Mouse (Mus musculus): Measurements from ENCODE around the gene Mycl.
"Not testable (repeated sequence)": the region's sequence is repeated elsewhere in the genome, so short reads cannot be mapped to it uniquely, and the experiment has no call there.

Mycl gene

DNA sequence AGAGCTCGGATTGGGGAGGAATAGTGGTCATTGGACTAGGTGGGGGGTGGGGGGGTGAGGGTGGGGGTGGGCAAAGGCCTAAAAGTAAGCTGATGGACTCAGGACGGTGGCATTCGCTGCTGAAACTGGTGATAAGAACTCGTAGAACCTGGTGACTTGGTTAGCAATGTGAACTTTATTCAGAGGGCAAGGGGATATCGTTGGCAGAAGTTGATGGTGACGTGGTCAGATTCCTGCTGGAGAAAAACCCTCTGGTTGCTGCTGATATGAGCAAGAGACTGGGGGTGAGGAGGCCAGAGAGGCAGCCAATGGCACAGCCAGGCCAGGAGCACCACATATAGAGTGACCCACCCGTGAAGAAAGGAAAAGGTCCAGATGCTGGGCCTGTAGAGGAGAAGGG is 14.2 kb upstream of the Mycl start:
- CTCF ChIA-PET, result interaction anchor here (0.5 kb wide), 1 partner anchor 189 kb away, joined by 3 read pairs; no protein-coding TSS in a partner anchor

DNA sequence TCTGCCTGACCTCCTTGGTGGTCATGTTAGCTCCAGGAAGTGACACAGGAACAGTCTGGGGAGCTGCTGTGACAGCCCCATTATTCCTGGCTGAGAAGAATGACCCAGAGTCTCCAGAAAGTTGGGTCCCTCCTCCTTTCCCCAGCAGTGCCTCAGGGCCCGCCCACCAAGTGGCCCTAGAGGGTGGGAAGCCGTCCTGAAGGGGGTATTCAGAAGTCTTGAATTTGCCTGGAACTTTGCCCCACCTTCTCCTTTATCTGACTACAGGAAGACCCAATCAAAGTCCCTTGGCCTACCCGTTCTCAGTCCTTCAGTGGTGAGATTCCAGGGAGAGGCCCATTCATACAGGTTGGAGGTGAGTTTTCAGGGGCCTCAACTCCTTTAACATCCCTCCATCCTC is 13.5 kb upstream of the Mycl start:
- CTCF ChIA-PET, result no interaction called here

DNA sequence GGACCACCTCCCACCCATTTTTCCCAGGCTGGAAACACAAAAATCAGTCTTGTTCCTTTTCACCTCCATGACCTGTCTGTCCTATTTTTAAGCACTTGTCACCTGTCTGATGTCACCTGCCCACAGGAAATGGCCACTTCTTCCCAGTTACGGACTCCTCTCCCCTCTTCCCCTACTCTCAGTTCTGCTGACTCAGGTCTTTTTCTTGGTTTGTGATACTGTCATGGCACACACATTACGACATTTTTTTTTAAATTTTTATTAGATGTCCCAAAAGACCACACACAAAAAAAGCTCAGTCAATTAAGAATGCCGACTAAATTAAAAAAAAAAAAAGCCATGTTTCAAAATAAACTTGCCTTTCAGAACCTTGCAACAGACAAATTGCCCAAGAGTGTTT is 12.9 kb upstream of the Mycl start:
- CTCF ChIA-PET, result no interaction called here

- CTCF ChIA-PET, result no interaction called here
Measured at GRCm38 (mm10) chr4:122983486-122984261, 11.8 kb upstream of the Mycl start.

- CTCF ChIA-PET, result interaction anchor here (0.5 to 1.4 kb wide), 2 partner anchors 41 to 72 kb away, joined by 3 to 28 read pairs; no protein-coding TSS in a partner anchor
Measured at GRCm38 (mm10) chr4:122985110-122985509, 10.3 kb upstream of the Mycl start.

DNA sequence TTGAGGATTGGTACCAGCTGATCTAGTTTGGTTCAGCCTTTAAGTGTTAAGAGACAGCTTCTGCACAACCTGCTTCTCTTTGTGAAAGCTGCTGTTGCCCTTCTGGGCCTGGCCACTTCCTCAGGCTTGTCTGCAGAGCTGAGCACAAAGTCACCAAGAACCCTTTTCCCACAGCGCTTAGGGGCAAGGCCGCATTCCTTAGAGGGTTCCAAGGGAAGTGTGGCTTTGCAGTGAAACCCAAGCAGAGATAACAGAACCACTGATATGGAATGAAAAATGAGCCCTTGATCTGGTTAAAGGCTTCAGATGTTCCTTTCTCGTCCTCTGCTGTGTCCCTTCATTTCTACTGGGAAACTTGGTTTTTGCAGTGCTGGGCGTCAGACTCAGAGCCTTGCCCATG is 8.0 kb upstream of the Mycl start:
- CTCF ChIA-PET, result interaction anchor here (1.1 kb wide), 1 partner anchor 75 kb away, joined by 3 read pairs; no protein-coding TSS in a partner anchor

DNA sequence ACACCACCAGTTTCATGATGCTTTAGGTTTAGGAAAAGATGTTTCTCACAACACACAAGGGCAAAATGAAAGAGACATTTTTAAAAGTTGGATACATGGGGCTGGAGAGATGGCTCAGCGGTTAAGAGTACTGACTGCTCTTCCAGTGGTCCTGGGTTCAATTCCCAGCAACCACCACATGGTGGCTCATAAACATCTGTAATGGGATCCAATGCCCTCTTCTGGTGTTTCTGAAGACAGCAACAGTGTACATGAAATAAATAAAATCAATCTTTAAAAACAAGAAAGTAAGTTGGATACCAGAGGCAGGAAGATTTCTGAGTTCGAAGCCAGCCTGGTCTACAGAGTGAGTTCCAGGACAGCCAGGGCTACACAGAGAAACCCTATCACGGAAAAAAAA is 7.4 kb upstream of the Mycl start:
- CTCF ChIA-PET, result interaction anchor here (1.1 kb wide), 1 partner anchor 75 kb away, joined by 3 read pairs; no protein-coding TSS in a partner anchor

DNA sequence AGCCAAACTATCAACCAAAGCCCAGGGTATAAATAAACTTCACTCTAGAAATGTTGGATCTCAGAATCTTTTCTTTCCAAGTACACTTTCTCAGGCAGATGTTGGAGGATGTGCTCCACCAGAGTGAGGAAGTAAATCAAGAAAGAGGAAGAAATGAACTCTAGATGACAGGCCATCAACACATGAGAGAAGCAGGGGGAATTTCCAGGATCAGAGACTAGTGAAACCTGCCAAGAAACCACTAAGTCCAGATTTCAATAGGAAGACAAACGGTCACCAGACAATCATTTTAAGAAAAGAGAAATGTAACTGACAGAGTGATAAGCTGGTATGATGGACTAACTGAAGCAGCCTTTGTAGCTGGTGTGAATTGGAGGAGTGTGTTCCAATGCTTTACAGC is 4.3 kb upstream of the Mycl start:
- CTCF ChIA-PET, result no interaction called here

DNA sequence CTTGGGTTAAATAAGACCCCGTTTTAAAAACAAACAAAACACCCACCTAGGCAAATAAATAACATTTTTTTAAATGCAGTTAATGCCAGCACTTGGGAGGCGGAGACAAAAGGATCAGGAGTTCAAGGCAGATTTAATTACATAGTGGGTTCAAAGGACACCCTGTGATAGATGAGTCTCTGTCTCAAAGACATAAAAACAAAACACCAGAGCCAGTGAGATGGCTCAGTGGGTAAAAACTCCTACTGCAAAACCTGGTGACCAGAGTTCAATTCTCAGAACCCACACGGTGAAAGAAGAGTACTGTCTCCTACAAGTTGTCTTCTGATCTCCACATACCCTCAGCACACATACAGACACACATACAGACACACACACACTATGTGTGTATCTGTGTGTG is 3.2 kb upstream of the Mycl start:
- CTCF ChIA-PET, result interaction anchor here (0.7 kb wide), 1 partner anchor 33 kb away, joined by 4 read pairs; no protein-coding TSS in a partner anchor

- CTCF ChIA-PET, result interaction anchor here (0.6 to 1.8 kb wide), 2 partner anchors 11 to 86 kb away, joined by 4 to 12 read pairs; no protein-coding TSS in a partner anchor
Measured at GRCm38 (mm10) chr4:122996221-122996617, 767 bp downstream of the Mycl start.

- CTCF ChIA-PET, result no interaction called here
Measured at GRCm38 (mm10) chr4:122996618-122997381, 1.3 kb downstream of the Mycl start.

DNA sequence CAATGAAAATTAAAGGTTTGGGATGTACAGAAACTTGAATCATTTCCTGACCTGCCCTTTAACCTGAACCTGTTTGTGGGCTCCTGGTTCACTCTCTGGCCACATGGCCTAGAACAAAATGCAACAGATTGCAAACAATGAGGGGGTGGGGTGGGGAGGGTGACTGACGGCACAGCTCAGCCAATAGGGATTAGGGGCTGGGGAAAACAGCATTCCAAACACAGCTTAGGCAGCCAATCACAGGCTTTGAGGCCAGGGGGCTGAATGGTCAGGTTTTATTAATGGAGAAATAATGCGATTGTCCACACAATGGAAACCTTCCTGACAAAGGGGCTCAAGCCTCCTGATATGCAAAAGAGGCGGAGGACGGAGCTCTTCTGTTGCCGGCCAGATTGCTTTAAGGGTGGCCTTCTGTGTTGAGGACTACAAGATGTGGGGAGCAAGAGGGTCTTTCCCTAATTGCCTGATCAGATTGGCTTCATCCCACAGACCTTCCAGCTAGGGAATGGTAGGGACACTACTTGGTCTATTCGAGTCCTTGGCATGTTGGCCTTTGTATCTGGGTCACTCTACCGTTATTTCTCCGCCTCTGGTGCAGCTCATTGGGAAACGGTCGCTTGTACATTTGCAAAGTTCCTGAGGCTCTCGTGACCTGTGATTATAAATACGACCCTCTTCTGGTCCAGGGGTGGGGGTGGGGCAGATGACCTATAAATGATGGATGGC is 3.2 kb downstream of the Mycl start:
- CTCF ChIA-PET, result no interaction called here

GRCm38 (mm10) chr4:122999263-122999691 is 3.8 kb downstream of the Mycl start:
- CTCF ChIA-PET, result no interaction called here

- CTCF ChIA-PET, result no interaction called here
Measured at GRCm38 (mm10) chr4:123000130-123000529, 4.7 kb downstream of the Mycl start.

- CTCF ChIA-PET, result no interaction called here
Measured at GRCm38 (mm10) chr4:123000617-123001342, 5.3 kb downstream of the Mycl start.

DNA sequence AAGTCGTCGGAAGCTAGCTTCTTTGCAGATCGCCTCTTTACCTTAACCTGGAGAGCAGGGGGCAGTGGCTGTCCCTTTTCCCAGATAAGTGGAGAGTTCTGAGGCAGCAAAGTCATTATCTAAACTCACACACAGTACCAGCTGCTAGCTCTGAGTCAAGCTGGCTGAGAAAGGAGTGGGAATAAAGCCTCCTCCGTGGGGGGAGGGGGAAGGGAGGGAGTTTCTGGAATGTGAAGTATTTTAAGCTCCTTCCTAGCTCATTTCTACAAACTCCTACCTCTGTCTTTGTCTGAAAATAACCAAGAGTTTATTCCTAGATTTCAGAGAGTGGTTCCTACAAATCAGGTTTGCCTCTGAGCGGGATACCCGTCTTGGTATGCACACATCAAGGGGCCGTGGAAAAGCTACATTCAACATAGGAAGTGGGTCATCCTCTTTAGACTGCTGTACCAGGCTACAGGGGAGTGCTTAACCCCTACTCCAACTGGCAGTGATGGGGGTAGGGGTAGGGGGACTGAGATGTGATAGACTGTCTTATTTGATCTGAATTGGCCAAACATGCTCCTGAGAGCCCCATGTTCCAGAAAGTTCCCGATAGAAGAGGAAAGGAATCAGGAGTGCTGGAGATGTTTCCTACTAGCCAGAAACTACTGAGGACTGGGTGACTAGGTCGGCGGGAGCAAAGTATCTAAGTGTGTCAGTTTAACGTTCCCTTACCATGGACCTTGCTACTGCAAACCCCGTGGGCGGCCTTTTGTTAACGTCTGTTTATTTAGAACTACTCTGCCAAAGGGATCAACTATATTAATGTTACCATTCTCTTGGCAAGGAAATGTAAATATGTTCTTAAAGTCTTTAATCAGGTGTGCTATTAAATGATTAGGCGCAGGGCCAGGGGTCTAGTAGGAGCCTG is 9.9 kb downstream of the Mycl start:
- CTCF ChIA-PET, result no interaction called here

DNA sequence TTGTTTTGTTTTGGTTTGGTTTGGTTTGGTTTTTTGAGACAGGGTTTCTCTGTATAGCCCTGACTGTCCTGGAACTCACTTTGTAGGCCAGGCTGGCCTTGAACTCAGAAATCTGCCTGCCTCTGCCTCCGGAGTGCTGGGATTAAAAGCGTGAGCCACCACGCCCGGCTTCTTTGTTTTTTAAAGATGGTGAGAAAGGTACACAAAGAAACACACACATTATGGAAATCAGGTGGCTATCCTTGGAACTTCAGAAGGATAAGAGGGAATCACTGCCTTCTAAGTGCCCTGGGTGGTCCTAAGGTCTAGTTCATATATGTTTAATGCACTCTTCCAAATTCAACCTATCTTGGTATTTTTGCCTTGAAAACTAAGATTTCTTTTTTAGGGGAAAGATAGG is 17.0 kb downstream of the Mycl start:
- CTCF ChIA-PET, result not testable (repeated sequence)

- CTCF ChIA-PET, result no interaction called here
Measured at GRCm38 (mm10) chr4:123013346-123013945, 18.0 kb downstream of the Mycl start.

DNA sequence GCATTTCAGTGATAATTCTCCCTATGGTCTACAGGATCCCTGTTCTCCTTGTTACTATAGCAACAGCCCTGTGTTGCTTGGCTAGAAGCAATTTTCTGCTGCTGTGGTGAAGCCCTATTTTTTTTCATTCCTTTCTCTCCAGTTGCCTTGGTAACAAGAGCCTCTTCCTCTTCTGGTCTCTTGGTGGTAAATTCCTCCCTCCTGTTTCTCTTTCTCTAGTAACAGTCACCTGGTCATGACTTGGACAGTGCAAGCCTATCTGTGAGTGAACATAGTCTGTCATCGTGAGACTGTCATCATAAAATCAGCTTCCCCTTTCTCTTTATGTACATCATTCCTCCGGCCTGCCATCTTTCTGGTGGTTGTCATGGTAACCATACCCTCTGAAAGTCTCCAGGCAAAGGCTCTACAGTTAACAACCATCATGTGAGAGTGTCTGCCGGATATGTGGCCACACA is 18.5 kb downstream of the Mycl start:
- CTCF ChIA-PET, result no interaction called here

Data from spleen, embryonic (tissue).